Mouse (Mus musculus) layer of hippocampus, adult 18-20 months (tissue): ENCODE measurements at regions not wholly inside any gene's neighbourhood (a gene's known extent, or its start where the extent isn't known, plus 50 kb on each side); places are given as distances from the start of the nearest gene placed in this dataset.
A peak's percentile ranks its signal among the peaks of the same experiment; 100 is the strongest.

Experiments used
- DNase-seq, 2 experiments: peaks; one replicate each; pipeline ENCODE4 v3.0.0; 2022; ENCODE audit warnings: low spot score in 2 of 2

- no peak for DNase-seq
Observed at GRCm38 (mm10) chr12:12820668-12821351, 120.9 kb downstream of the Mycn start.

GRCm38 (mm10) chr12:12819746-12820145 is 122.0 kb downstream of the Mycn start:
- no peak for DNase-seq

- no peak for DNase-seq
Observed at GRCm38 (mm10) chr12:12814693-12815092, 127.0 kb downstream of the Mycn start.

- no peak for DNase-seq
Observed at GRCm38 (mm10) chr12:12812873-12813272, 128.8 kb downstream of the Mycn start.

- DNase-seq, result no peak
Observed at GRCm38 (mm10) chr12:12810943-12811342, 130.8 kb downstream of the Mycn start.

- DNase-seq, result peak; percentile 39 to 76
Observed at GRCm38 (mm10) chr12:12810159-12810885, 131.4 kb downstream of the Mycn start.

GRCm38 (mm10) chr12:12808120-12808519 is 133.6 kb downstream of the Mycn start:
- no peak for DNase-seq

- no peak for DNase-seq
Observed at GRCm38 (mm10) chr12:12803602-12804001, 138.1 kb downstream of the Mycn start.

GRCm38 (mm10) chr12:12802396-12802795 is 139.3 kb downstream of the Mycn start:
- DNase-seq, result no peak

- no peak for DNase-seq
Observed at GRCm38 (mm10) chr12:12801700-12802099, 140.0 kb downstream of the Mycn start.

GRCm38 (mm10) chr12:12800120-12800519 is 141.6 kb downstream of the Mycn start:
- DNase-seq, result no peak

GRCm38 (mm10) chr12:12789052-12789451 is 152.7 kb downstream of the Mycn start:
- no peak for DNase-seq

GRCm38 (mm10) chr12:12788263-12788852 is 153.4 kb downstream of the Mycn start:
- DNase-seq, result no peak

GRCm38 (mm10) chr12:12787608-12788262 is 154.0 kb downstream of the Mycn start:
- no peak for DNase-seq

GRCm38 (mm10) chr12:12787161-12787560 is 154.6 kb downstream of the Mycn start:
- no peak for DNase-seq

- peak in 1 of 2 experiments; percentile 37 for DNase-seq
Observed at GRCm38 (mm10) chr12:12783699-12784605, 157.8 kb downstream of the Mycn start.

GRCm38 (mm10) chr12:12781526-12781925 is 160.2 kb downstream of the Mycn start:
- no peak for DNase-seq

- DNase-seq, result no peak
Observed at GRCm38 (mm10) chr12:12778563-12779256, 163.0 kb downstream of the Mycn start.

GRCm38 (mm10) chr12:12777422-12777821 is 164.3 kb downstream of the Mycn start:
- no peak for DNase-seq

GRCm38 (mm10) chr12:12776783-12777182 is 164.9 kb downstream of the Mycn start:
- DNase-seq, result no peak
